Mouse (Mus musculus): ENCODE data around the gene Dcaf1.

Dcaf1 gene

GRCm38 (mm10) chr9:106821618-106822380 is at the start of gene Dcaf1:
Dcaf1 (plus strand) TSS chr9:106821874.
- peak; percentile 99 for DNase-seq (ENCODE audit: inconsistent ontology term)

- DNase-seq (ENCODE audit: inconsistent ontology term), result no peak
These were observed 45.6 kb upstream of the Dcaf1 start for GRCm38 (mm10) chr9:106776116-106776515.

GRCm38 (mm10) chr9:106777423-106777822 is 44.3 kb upstream of the Dcaf1 start:
- no peak for DNase-seq (ENCODE audit: inconsistent ontology term)

- no peak for DNase-seq (ENCODE audit: inconsistent ontology term)
These were observed 43.4 kb upstream of the Dcaf1 start for GRCm38 (mm10) chr9:106778319-106778718.

- no peak for DNase-seq (ENCODE audit: inconsistent ontology term)
These were observed 41.6 kb upstream of the Dcaf1 start for GRCm38 (mm10) chr9:106780086-106780485.

GRCm38 (mm10) chr9:106783554-106783953 is 38.1 kb upstream of the Dcaf1 start:
- no peak for DNase-seq (ENCODE audit: inconsistent ontology term)

GRCm38 (mm10) chr9:106785206-106785605 is 36.5 kb upstream of the Dcaf1 start:
- DNase-seq (ENCODE audit: inconsistent ontology term), result no peak

- peak; percentile 71 for DNase-seq (ENCODE audit: inconsistent ontology term)
These were observed 33.5 kb upstream of the Dcaf1 start for GRCm38 (mm10) chr9:106787979-106788811.

- peak; percentile 93 for DNase-seq (ENCODE audit: inconsistent ontology term)
These were observed 32.8 kb upstream of the Dcaf1 start, which contains the start of gene Rad54l2 for GRCm38 (mm10) chr9:106788812-106789321. Rad54l2 (minus strand) TSS chr9:106789194.

- DNase-seq (ENCODE audit: inconsistent ontology term), result no peak
These were observed 32.3 kb upstream of the Dcaf1 start for GRCm38 (mm10) chr9:106789363-106789762.

GRCm38 (mm10) chr9:106790831-106791230 is 30.8 kb upstream of the Dcaf1 start:
- DNase-seq (ENCODE audit: inconsistent ontology term), result no peak

- no peak for DNase-seq (ENCODE audit: inconsistent ontology term)
These were observed 15.2 kb upstream of the Dcaf1 start for GRCm38 (mm10) chr9:106806503-106806902.

GRCm38 (mm10) chr9:106818191-106818590 is 3.5 kb upstream of the Dcaf1 start:
- no peak for DNase-seq (ENCODE audit: inconsistent ontology term)

- no peak for DNase-seq (ENCODE audit: inconsistent ontology term)
These were observed 2.5 kb upstream of the Dcaf1 start for GRCm38 (mm10) chr9:106819201-106819600.

GRCm38 (mm10) chr9:106821050-106821617 is 540 bp upstream of the Dcaf1 start:
- no peak for DNase-seq (ENCODE audit: inconsistent ontology term)

- DNase-seq (ENCODE audit: inconsistent ontology term), result peak; percentile 98
These were observed 869 bp downstream of the Dcaf1 start for GRCm38 (mm10) chr9:106822381-106823104.

- DNase-seq (ENCODE audit: inconsistent ontology term), result no peak
These were observed 18.9 kb downstream of the Dcaf1 start for GRCm38 (mm10) chr9:106840569-106840968.

- DNase-seq (ENCODE audit: inconsistent ontology term), result no peak
These were observed 21.1 kb downstream of the Dcaf1 start for GRCm38 (mm10) chr9:106842800-106843199.

- DNase-seq (ENCODE audit: inconsistent ontology term), result no peak
These were observed 35.0 kb downstream of the Dcaf1 start for GRCm38 (mm10) chr9:106856664-106857063.

- no peak for DNase-seq (ENCODE audit: inconsistent ontology term)
These were observed 36.4 kb downstream of the Dcaf1 start for GRCm38 (mm10) chr9:106858036-106858435.

- DNase-seq (ENCODE audit: inconsistent ontology term), result no peak
These were observed 52.5 kb downstream of the Dcaf1 start for GRCm38 (mm10) chr9:106874216-106874615.
